Mouse (Mus musculus) embryonic fibroblast, embryonic 13.5 days (primary cell): ENCODE measurements at regions not wholly inside any gene's neighbourhood (a gene's known extent, or its start where the extent isn't known, plus 50 kb on each side); places are given as distances from the start of the nearest gene placed in this dataset.
"Not testable (repeated sequence)": the region's sequence is repeated elsewhere in the genome, so short reads cannot be mapped to it uniquely, and the experiment has no call there.

Source experiments
- H3K27ac ChIP-seq: 2 replicates; pipeline ENCODE4 v1.5.1; 2012; ENCODE audit warnings: low read length, control low read depth, inconsistent platforms; ENCODE audit not compliant: insufficient read depth
- H3K4me1 ChIP-seq: 2 replicates; pipeline ENCODE4 v1.6.1; 2011; ENCODE audit warnings: low read length; ENCODE audit not compliant: control insufficient read depth, insufficient read depth
- H3K4me3 ChIP-seq: 2 replicates; pipeline ENCODE4 v1.5.1; 2011; ENCODE audit warnings: mild to moderate bottlenecking, control low read depth, low read length; ENCODE audit not compliant: insufficient read depth
- CTCF ChIP-seq: IDR thresholded peaks from 2 replicates; pipeline ENCODE4 v1.5.1; 2011; ENCODE audit warnings: mild to moderate bottlenecking, control low read depth, low read length, moderate library complexity, borderline replicate concordance; ENCODE audit not compliant: insufficient read depth
- POLR2A ChIP-seq: IDR thresholded peaks from 2 replicates; pipeline ENCODE4 v1.6.1; 2011; ENCODE audit warnings: low read depth, mild to moderate bottlenecking, control low read depth, low read length, moderate library complexity

DNA sequence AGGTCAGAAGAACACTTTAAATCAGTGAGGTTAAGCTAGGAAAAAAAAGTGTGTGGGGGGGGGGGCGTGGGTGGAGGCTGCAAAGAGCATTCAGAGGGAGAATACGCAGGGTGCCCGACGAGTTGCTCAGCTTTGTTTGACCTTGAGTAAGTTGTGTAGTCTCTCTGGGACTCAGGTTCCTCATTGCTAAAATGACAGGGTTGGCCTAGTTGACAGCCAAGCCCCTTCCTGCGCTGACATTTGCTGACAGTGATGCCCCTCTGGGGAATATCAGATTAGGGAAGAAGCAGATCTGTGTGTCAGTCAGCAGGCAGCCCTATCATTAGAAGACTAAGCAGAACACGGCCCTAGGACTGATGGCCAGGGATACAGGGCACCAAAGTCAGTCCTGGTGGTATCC lies 129.6 kb downstream of the Zfp36l1 start:
- H3K4me1 ChIP-seq, result no peaks in the 10 kb centered on the region; the same call in 1 of the 2 replicates
- H3K27ac ChIP-seq, result no peak overlapping the region
- no peak for TF ChIP-seq CTCF
- no peak for TF ChIP-seq POLR2A
- H3K4me3 ChIP-seq, result no peak overlapping the region

GRCm38 (mm10) chr12:79982497-79982896 lies 130.3 kb downstream of the Zfp36l1 start:
- not testable (repeated sequence) for H3K4me3 ChIP-seq, H3K27ac ChIP-seq

GRCm38 (mm10) chr12:79980711-79981110 lies 132.1 kb downstream of the Zfp36l1 start:
- Histone ChIP-seq H3K4me1 (peaks cover 6% of the 10 kb centered on the region), H3K4me3 (no peak overlapping the region), H3K27ac (no peak overlapping the region)
- TF ChIP-seq CTCF, result no peak
- TF ChIP-seq POLR2A, result no peak

More at GRCm38 (mm10) chr12:79982497-79982896, 130.3 kb downstream of the Zfp36l1 start:
- not testable (repeated sequence) for H3K4me1 ChIP-seq

DNA sequence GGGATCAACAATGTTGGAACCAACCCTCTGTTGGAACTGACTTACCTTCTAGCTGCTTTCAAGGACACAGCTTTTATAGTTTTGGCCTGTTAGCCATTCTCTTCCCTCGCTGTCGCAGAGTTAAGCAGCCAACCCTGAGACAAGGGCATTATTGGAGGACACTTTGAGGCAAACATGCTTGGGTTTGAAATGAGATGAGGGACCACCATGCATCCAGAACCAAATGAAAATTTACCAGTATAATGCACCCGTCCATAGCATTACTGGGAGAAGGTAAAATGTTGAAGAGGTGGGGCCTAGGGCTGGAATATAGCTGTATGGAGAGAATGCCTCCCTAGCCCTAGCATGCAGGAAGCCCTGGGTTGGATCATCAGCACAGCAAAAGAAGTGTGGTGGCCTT lies 135.7 kb downstream of the Zfp36l1 start:
- no peak for TF ChIP-seq POLR2A

GRCm38 (mm10) chr12:79975466-79976239 lies 137.2 kb downstream of the Zfp36l1 start:
- Histone ChIP-seq H3K27ac (peak overlapping the region; percentile 92), H3K4me3 (no peak overlapping the region), H3K4me1 (peaks cover 14% of the 10 kb centered on the region)
- TF ChIP-seq CTCF (no peak), POLR2A (no peak)

More for the DNA sequence above, 135.7 kb downstream of the Zfp36l1 start:
- Histone ChIP-seq H3K4me3 (no peak overlapping the region), H3K4me1 (peaks cover 14% of the 10 kb centered on the region), H3K27ac (no peak overlapping the region)

- TF ChIP-seq CTCF, result no peak
- no peak for TF ChIP-seq POLR2A
- Histone ChIP-seq H3K27ac (peak overlapping the region; percentile 91), H3K4me1 (peaks cover 14% of the 10 kb centered on the region), H3K4me3 (no peak overlapping the region)
Measured at GRCm38 (mm10) chr12:79975050-79975449, 137.8 kb downstream of the Zfp36l1 start.

DNA sequence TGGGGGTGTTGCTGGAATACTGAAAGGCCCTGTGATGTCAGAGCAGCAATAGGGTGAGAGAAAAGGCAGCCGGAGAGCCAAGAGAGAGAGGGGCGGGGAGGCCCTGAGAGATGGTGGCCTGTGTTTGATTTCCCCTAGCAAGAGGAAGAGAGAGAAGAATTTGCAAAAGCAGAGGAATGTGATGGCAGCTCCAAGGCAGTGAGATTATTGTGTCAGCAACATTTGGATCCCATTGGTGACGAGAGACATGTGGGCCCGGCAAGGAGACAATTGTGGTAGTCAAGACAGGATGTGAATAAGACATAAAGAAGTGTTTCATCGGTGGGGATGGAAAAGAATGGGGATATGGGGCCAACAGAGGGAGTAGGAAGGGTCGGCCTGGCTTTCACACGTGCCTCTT lies 138.3 kb downstream of the Zfp36l1 start:
- no peak overlapping the region for H3K4me3 ChIP-seq
- TF ChIP-seq POLR2A (no peak), CTCF (no peak)
- H3K4me1 ChIP-seq, result peaks cover 14% of the 10 kb centered on the region
- H3K27ac ChIP-seq, result peak overlapping the region; percentile 91

DNA sequence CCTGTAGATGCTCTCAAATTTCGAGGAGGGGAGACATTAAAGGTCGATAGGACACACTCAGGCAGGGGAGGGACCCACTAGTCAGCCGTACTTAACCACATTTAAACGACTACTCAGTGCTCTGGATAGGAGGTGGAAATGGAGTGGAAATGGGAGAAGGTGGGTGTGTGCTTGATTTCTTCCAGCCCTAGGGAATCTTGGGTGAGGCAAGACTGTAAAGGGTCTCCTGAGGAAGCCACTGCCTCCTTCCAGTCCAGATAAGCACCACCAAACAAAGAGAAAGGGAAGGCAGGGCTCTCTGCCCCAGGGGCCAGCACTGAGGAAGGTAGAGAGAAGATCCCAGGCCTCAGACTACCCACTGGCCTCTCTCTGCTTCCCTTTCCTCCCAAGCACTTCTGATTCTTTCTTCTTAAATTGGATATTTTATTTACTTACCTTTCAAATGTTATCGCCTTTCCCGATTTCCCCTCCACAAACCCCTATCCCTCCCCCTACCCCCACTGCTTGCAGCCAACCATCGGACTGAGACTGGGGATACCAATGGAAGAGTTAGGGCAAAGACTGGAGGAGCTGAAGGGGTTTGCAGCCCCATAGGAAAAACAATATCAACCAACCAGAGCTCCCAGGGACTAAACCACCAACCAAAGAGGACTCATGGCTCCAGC lies 139.1 kb downstream of the Zfp36l1 start:
- no peak overlapping the region for H3K4me3 ChIP-seq
- TF ChIP-seq POLR2A, result no peak
- no peak for TF ChIP-seq CTCF
- H3K4me1 ChIP-seq, result peaks cover 14% of the 10 kb centered on the region
- 0 out of 2 replicates have a peak overlapping the region, but pooled peaks have one; percentile 91 for H3K27ac ChIP-seq

GRCm38 (mm10) chr12:79970981-79971390 lies 141.8 kb downstream of the Zfp36l1 start:
- TF ChIP-seq CTCF (no peak), POLR2A (no peak)
- Histone ChIP-seq H3K4me1 (peaks cover 12% of the 10 kb centered on the region), H3K4me3 (no peak overlapping the region), H3K27ac (no peak overlapping the region)

- TF ChIP-seq CTCF, result no peak
- Histone ChIP-seq H3K4me1 (peaks cover 8% of the 10 kb centered on the region), H3K27ac (no peak overlapping the region), H3K4me3 (no peak overlapping the region)
Measured at GRCm38 (mm10) chr12:79970227-79970901, 142.4 kb downstream of the Zfp36l1 start.
